Mouse (Mus musculus): ENCODE data around the gene Adamts2.

- TF ChIP-seq EP300 (IDR thresholded peaks at IDR 0.05; ENCODE audit: low read depth) = no peak
- no peak for TF ChIP-seq CTCF (IDR thresholded peaks at IDR 0.05; ENCODE audit: low read depth)
These were observed 46.4 kb downstream of the Adamts2 start for GRCm38 (mm10) chr11:50648143-50648807.
